Mouse (Mus musculus): ENCODE measurements around the gene Rpl15.
"Not testable (repeated sequence)": the region's sequence is repeated elsewhere in the genome, so short reads cannot be mapped to it uniquely, and the experiment has no call there.

Gene Rpl15

DNA sequence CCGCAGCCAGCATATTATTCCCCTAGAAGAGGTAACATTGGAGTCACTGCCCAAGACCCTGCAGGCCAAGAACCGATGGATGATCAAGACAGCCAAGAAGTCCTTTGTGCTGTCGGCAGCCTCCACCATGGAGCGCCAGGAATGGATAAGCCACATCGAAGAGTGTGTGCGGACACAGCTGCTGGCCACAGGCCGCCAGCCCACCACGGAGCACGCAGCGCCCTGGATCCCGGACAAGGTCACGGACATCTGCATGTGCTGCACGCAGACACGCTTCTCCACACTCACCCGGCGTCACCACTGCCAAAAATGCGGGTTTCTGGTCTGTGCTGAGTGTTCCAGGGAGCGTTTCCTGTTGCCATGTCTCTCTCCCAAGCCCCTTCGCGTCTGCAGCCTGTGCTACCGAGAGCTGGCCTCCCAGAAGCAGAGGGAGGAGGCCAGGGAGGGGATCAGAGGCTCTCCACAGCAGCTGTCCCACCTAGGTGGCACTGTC is 28.5 kb downstream of the Rpl15 start:
- in situ Hi-C loops (cut with MboI, MseI) = no loop called here

DNA sequence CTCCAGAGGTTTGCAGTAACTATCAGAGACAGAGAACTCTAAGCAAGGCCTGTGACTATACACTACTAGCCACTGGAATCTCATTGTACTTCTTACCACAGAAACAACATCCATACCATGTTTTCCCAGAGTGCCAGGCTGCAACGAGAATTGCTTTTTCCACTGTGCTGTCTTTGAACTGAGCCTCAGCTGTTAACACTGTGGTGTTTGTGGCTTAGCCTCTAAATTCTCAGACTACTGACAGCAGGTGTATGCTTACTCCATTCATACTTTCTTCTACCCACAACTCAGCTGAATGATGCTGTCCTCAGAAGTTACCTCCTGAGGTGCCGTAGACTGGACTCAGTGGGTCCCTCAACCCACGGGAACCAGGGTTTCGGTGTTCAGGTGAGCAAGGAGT is 29.4 kb downstream of the Rpl15 start:
- in situ Hi-C loops (cut with MboI, MseI) = no loop called here

DNA sequence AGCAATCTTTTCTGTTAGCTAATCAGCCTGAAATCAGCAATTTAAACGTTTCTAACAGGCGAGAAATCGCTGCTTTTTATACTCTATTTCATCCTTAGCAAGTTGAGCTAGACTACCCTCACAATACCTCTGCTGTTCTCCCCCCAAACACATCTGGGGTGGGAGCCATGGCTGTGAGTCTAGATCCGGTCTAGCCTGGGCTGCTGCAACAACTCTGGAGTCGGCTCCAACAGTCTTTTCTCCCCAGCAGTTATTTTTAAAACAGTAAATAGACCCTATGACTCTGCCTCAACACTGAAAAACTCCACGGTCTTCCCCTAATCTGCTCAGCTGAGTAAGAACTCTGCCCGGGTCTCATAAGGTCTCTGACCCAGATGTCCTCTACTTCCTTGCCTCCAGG is 31.1 kb downstream of the Rpl15 start:
- in situ Hi-C loops (cut with MboI, MseI) = no loop called here

DNA sequence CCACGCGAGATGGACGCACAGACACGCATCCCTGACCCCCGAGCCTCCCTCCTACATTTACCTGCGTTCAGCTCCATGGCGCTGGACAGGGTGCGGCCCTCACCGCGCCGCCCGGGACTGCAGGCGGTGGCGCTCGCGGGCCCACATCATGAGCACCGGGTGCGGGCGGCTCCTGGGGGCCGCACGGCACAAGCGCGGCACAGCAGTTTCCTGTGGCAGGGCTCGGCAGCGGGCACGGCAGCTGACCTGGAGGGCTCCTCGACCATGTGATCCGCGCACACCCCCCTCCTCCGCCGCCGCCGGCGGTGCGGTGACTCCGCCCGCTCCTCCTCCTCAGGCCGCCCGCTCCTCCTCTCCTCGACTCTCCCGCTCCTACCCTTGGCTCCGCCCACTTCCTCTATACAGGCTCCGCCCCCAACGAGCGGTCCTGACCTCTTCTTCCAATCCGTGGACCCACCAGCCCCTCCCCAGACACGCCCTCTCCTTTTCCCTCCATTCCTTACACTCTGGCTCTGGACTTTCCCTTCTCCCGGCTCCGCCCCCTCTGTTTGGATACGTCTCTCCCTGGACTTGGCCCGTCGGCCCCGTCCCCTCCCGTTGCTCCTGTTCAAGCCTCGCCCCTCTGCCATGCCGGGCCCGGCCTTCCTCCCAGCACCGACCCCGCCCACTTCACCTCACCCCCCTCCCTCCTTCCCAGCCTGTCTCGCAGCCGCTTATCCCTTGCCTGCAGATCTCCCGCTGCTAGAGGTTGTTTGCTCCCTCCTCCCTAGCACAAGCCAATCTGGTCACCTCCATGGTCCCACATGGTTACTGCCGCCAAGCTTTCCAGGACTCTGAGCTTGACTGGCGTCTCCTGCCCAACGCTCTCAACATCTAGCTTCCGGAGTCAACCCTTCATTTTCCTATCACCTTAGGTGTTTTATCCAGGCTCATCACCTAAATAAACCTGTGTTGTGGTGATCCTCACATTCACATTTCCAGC is 32.1 kb downstream of the Rpl15 start, which contains the start of gene Nr1d2:
Nr1d2 (minus strand) TSS at position 378 of the 982 bp plus-strand sequence.
- in situ Hi-C loops (cut with MboI, MseI) = no loop called here

DNA sequence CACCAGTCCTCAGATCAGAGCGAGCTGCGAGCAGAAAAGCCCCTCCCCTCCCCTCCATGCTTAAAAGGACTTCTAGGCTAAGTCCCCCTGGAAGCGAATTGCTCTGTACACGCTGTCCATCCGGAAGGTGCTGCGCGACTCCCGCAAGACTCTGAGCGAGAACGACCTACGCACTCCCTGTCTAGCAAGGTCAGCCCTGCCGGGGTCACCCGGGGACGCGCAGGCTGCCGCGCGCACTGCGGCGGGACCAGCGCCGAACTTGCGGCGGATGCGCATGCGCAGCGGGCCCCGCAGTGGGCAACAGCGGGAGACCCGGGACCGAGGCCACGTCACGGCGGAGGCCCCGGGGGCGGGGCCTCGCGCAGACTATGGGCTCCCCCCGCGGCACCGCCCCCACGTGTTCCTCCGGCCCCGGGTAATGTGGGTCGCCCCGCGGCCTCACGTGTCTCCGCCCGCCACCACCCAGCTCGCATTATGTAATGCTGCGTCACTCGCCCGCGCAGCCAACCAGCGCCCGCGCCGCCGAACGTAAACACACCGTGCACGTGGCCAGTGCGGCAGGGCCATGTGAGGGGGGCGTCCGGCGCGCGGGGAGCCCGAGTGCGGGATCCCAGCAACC is 33.0 kb downstream of the Rpl15 start:
- in situ Hi-C loops (cut with MboI, MseI) = no loop called here

DNA sequence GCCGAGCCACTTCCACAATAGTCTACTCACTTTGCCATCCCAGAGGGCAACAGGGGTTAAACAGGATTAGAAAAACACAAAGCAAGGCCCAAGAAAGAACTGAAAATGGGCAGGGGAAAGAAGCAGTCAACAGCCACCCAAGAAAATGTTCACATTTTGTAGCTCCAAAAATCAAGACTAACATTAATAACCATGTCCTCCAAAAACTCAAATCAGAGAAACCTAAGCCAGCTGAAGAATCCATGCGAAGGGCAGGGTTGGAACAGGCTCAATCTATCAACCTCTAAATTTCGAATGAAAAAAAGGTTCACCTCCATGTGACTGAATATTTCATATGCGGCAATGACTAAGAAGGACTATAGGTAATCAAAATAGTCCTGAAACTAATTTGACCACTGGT is 33.8 kb downstream of the Rpl15 start:
- in situ Hi-C loops (cut with MboI, MseI) = no loop called here

DNA sequence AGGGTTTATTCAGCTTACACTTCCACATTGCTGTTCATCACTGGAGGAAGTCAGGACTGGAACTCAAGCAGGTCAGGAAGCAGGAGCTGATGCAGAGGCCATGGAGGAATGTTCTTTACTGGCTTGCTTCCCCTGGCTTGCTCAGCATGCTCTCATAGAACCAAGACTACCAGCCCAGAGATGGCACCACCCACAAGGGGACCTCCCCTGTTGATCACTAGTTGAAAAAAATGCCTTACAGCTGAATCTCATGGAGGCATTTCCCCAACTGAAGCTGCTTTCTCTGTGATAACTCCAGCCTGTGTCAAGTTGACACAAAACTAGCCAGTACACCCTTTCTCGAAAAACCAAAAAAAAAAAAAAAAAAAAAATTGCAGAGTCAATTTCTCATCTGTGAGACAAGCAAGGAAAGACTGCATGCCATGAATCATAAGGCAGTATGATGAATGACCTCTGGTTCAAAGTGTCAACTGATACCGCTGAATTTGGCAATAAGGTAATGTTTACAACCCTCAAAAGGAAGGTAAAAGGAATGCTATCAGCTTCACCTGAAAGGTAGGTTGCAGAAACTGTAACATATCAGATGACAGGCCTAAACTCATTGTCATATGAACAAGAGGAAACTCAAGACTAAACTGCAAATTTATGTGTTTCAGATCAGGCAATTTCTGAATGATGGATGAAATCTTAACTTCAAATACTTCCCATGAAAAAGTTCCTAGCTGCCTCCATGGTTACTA is 34.5 kb downstream of the Rpl15 start:
- in situ Hi-C loops (cut with MboI, MseI) = not testable (repeated sequence)

DNA sequence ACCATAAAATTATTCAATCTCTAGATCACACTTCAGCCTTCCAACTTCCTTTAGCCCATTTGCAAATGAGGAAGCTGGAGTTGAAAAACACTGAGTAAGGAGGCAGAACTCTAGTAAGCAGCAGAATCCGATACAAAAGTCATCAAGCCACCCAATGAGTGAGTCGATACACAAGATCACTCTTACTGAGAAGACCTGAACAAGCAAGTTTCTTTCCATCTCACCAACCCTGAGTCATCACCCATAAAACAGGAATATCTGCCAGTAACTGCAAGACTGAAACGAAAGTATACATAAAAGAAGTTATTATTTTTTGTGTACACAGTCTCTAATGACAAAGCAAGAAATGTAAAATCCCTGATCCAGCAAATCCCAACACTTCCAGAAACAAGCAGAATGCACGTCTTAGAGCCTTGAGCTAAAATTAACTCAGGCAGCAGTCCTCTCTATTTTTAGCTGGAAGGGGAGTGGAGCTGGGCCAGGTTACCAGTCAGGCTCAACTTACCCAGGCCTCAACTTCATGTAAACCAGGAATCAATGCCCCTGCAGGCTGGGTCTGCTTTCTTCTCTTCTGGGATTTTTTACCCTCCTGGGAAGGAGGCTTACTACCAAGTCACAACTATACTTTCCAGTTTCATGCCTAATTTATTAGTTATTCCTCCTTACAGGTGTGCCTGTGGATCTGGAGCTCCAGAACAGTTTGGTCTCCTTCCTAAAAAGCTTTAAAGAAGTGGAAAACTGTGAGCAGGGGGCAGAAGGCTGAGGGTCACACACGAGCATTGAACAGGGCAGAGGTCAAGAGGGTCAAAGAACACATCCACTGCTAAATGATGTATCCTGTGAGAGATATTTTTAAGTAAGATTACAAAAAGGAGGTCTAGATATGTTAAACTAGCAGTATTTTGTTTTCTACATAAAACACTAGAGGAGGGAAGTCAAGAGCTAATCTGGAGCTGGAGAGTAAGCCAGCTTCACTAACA is 36.9 kb downstream of the Rpl15 start:
- in situ Hi-C loops (cut with MboI, MseI) = no loop called here

DNA sequence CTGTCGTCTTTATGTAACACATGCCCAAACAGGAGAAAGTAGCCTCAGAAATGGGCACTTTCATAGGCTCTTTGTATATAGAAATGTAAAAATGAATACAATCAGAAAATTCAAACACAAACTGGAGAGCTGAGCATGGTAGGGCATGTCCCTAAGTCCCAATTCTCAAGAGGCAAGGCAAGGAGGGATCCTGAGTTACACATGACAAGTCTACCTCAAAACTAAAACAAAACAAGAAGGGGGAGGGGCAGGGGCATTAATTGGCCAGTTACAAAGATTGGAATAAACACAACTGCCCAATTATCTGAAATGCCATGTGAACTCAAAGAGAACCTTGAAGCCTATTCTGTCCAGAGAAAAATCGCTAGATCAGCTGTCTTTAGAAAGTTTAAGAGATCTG is 38.1 kb downstream of the Rpl15 start:
- in situ Hi-C loops (cut with MboI, MseI) = no loop called here

DNA sequence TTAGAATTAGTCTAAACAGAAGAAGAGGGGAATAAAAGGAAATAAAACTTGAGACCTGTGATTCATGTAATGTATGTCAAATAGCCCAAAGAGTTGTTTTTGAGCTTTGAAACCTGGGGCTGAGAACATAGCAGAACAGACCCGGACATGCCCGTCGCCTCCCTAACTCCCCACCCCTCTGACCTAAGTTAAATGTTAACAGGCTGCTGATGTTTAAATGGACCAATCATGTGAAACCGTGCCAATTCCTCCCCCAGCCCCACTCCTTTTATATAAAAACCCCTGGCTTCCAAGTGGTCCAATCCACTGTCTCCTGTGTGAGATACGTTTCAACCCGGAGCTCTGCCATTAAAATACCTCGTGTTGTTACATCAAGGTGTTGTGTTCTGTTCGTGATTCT is 39.3 kb downstream of the Rpl15 start:
- in situ Hi-C loops (cut with MboI, MseI) = not testable (repeated sequence)

DNA sequence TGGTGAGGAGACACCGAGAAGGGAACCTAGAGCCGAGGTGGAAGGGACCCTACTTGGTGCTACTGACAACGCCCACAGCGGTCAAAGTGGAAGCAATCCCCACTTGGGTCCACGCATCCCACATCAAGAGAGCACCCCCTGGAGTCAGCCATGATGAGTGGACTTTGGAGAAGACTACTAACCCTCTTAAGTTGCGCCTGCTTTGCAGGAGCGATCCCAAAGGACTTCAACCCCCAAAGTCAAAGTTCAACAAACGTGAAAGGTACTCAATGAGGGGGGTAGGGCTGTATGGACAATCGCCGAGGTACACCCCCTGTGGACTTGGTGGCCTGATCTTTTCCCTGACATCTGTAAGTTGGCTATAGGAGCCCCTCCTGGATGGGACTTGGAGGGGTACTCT is 41.4 kb downstream of the Rpl15 start:
- in situ Hi-C loops (cut with MboI, MseI) = not testable (repeated sequence)

DNA sequence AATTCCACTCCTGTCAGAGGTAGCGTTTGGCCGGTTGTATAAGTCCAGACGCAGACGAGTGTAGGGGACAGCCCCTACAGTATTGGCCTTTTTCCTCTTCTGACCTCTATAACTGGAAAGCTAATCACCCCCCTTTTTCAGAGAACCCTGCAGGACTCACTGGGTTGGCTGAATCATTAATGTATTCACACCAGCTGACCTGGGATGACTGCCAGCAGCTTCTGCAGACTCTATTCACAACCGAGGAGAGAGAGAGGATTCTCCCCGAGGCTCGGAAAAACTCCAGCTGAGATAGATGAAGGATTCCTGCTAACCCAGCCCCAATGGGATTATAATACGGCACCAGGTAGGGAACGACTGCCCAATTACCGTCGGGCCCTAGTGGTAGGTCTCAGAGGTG is 45.0 kb downstream of the Rpl15 start:
- in situ Hi-C loops (cut with MboI, MseI) = not testable (repeated sequence)

DNA sequence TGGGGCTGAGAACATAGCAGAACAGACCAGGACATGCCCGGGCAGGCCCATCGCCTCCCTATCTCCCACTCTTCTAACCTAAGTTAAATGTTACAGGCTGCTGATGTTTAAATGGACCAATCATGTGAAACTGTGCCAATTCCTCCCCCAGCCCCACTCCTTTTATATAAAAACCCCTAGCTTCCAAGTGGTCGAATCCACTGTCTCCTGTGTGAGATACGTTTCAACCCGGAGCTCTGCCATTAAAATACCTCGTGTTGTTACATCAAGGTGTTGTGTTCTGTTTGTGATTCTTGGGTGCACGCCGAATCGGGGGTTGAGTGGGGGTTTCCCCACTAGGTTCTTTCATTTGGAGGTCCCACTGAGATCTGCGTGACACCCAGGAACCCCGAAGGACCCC is 45.8 kb downstream of the Rpl15 start:
- in situ Hi-C loops (cut with MboI, MseI) = not testable (repeated sequence)

DNA sequence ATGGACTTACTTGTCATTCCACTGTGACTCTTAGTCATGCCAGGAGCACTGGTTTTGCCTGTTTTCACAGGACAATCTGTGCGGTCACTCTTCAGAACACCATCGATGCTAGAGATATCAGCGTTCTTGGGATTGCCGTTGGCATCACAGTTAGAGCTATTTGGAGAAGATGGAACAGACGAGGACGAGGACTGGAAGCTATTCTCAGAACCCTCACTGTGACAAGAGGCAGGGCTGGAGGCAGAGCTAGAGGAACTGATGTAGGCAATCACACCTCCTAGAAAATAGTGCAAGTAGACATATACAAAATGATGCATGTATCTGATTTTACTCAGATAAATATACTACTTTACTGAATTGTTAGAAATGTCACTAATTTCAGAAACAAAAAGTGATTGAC is 49.2 kb downstream of the Rpl15 start:
- in situ Hi-C loops (cut with MboI, MseI) = no loop called here

All from T-helper 1 cell (primary cell).